Mouse (Mus musculus) frontal cortex, adult (tissue): ENCODE data around the gene Gm10490.
A peak's percentile ranks its signal among the peaks of the same experiment; 100 is the strongest.

ENCODE experiments used
- ATAC-seq: cut with Nextera tagmentation; 2 replicates; pipeline ENCODE4 v1.9.2; 2017; ENCODE audit warnings: mild to moderate bottlenecking, moderate library complexity, mixed read lengths; ENCODE audit not compliant: low TSS enrichment

Gene Gm10490

GRCm38 (mm10) chrX:7926266-7926665, 16.9 kb downstream of the Gm10490 start:
- ATAC-seq, result no peak

- ATAC-seq, result no peak
These were observed 17.8 kb downstream of the Gm10490 start for GRCm38 (mm10) chrX:7927116-7927515.

- no peak for ATAC-seq
These were observed 19.0 kb downstream of the Gm10490 start, which contains the start of gene Eras for GRCm38 (mm10) chrX:7928270-7928790. Eras (minus strand) TSS chrX:7928607.

- no peak for ATAC-seq
These were observed 27.5 kb downstream of the Gm10490 start for GRCm38 (mm10) chrX:7936874-7937273.

GRCm38 (mm10) chrX:7937667-7938066, 28.3 kb downstream of the Gm10490 start:
- no peak for ATAC-seq

GRCm38 (mm10) chrX:7945618-7946017, 36.3 kb downstream of the Gm10490 start:
- ATAC-seq, result no peak

- ATAC-seq, result no peak
These were observed 38.0 kb downstream of the Gm10490 start, which contains the start of gene Hdac6 for GRCm38 (mm10) chrX:7947108-7947899. Hdac6 (minus strand) TSS chrX:7947889.

- peak; percentile 99 for ATAC-seq
These were observed 38.7 kb downstream of the Gm10490 start for GRCm38 (mm10) chrX:7947900-7948492.

GRCm38 (mm10) chrX:7950091-7950490, 40.7 kb downstream of the Gm10490 start:
- ATAC-seq, result no peak

GRCm38 (mm10) chrX:7958868-7959267, 49.5 kb downstream of the Gm10490 start:
- no peak for ATAC-seq
